Mouse (Mus musculus) neural tube, embryonic 15.5 days (tissue): ENCODE data around the gene Mcpt1. TPM values are rescaled to one million over a fixed set of nuclear protein-coding genes. Genes with fewer than 3 reads are reported as not detected.
"Not testable (repeated sequence)": the region's sequence is repeated elsewhere in the genome, so short reads cannot be mapped to it uniquely, and the experiment has no call there.

Source experiments
- ATAC-seq: fragments of 200-750 bp; cut with Nextera tagmentation; 2 replicates; pipeline ENCODE4 v1.8.0; 2017; ENCODE audit warnings: mild to moderate bottlenecking, moderate TSS enrichment, moderate library complexity; ENCODE audit not compliant: low FRiP score
- H3K27ac ChIP-seq: fragments of 300-500 bp; sonication (generic); replicated peaks from 2 replicates; pipeline ENCODE4 v1.5.1; 2015; ENCODE audit warnings: mild to moderate bottlenecking, inconsistent platforms
- H3K27me3 ChIP-seq: fragments of 300-500 bp; sonication (generic); replicated peaks from 2 replicates; pipeline ENCODE4 v1.6.1; 2015; ENCODE audit warnings: inconsistent platforms
- H3K36me3 ChIP-seq: fragments of 300-500 bp; sonication (generic); 2 replicates; pipeline ENCODE4 v1.6.1; 2015; ENCODE audit warnings: inconsistent platforms
- H3K4me1 ChIP-seq: fragments of 300-500 bp; sonication (generic); 2 replicates; pipeline ENCODE4 v1.6.1; 2015; ENCODE audit warnings: inconsistent platforms
- H3K4me2 ChIP-seq: fragments of 300-500 bp; sonication (generic); 2 replicates; pipeline ENCODE4 v1.6.1; 2015; ENCODE audit warnings: inconsistent platforms, mild to moderate bottlenecking, moderate library complexity
- H3K4me3 ChIP-seq: fragments of 300-500 bp; sonication (generic); replicated peaks from 2 replicates; pipeline ENCODE4 v1.5.1; 2015; ENCODE audit warnings: mild to moderate bottlenecking, inconsistent platforms
- H3K9ac ChIP-seq: fragments of 300-500 bp; sonication (generic); replicated peaks from 2 replicates; pipeline ENCODE4 v1.6.1; 2015; ENCODE audit warnings: mild to moderate bottlenecking, inconsistent platforms
- H3K9me3 ChIP-seq: fragments of 300-500 bp; sonication (generic); replicated peaks from 2 replicates; pipeline ENCODE4 v1.6.1; 2016; ENCODE audit warnings: inconsistent platforms
- WGBS: fragments of 180-500 bp; shearing (Covaris S2); methylation state at CpG from one replicate; pipeline ENCODE4 v1.1.7; 2015; ENCODE audit warnings: mixed read lengths; 5-methylcytosine and 5-hydroxymethylcytosine counted together
- polyA plus RNA-seq: library from polyadenylated mRNA; unstranded; fragments of >200 nt; fragmentation: Nextera tagmentation; extraction: Ambion mirVana; gene quantifications from 2 replicates; pipeline ENCODE4 v1.2.1, GENCODE M21; 2015

Mcpt1 gene
- polyA plus RNA-seq, result not detected in 2 replicates

- ATAC-seq, H3K9ac ChIP-seq, H3K27ac ChIP-seq, H3K9me3 ChIP-seq, H3K4me2 ChIP-seq, H3K27me3 ChIP-seq, H3K4me1 ChIP-seq, H3K4me3 ChIP-seq, H3K36me3 ChIP-seq: not testable (repeated sequence)
- WGBS, result 85% methylated on average over 3 of the region's 3 CpGs
Measured at GRCm38 (mm10) chr14:56017671-56018070, at the start of gene Mcpt1. Mcpt1 (plus strand) TSS chr14:56017971.

GRCm38 (mm10) chr14:55987464-55987863 is 30.3 kb upstream of the Mcpt1 start:
- ATAC-seq, H3K36me3 ChIP-seq, H3K9me3 ChIP-seq, H3K27me3 ChIP-seq, H3K4me1 ChIP-seq, H3K9ac ChIP-seq, H3K4me3 ChIP-seq, H3K27ac ChIP-seq, H3K4me2 ChIP-seq: not testable (repeated sequence)
- WGBS, result 87% methylated on average over 2 of the region's 3 CpGs

- WGBS, result 71% methylated on average over 3 of the region's 3 CpGs
Measured at GRCm38 (mm10) chr14:56013147-56013546, 4.6 kb upstream of the Mcpt1 start.

GRCm38 (mm10) chr14:56013924-56014323 is 3.8 kb upstream of the Mcpt1 start:
- 97% methylated on average over 2 of the region's 2 CpGs for WGBS
- Histone ChIP-seq H3K4me1 (no peaks in the 10 kb centered on the region), H3K27me3 (no peaks in the 10 kb centered on the region), H3K4me2 (no peak overlapping the region), H3K9me3 (no peaks in the 10 kb centered on the region), H3K36me3 (no peaks in the 10 kb centered on the region), H3K4me3 (no peak overlapping the region), H3K9ac (no peak overlapping the region), H3K27ac (no peak overlapping the region)
- no peak for ATAC-seq

More at GRCm38 (mm10) chr14:56013147-56013546, 4.6 kb upstream of the Mcpt1 start:
- Histone ChIP-seq H3K36me3 (no peaks in the 10 kb centered on the region), H3K27ac (no peak overlapping the region), H3K27me3 (no peaks in the 10 kb centered on the region), H3K4me3 (no peak overlapping the region), H3K4me1 (no peaks in the 10 kb centered on the region), H3K9me3 (no peaks in the 10 kb centered on the region), H3K9ac (no peak overlapping the region), H3K4me2 (no peak overlapping the region)
- no peak for ATAC-seq

- Histone ChIP-seq H3K4me2 (no peak overlapping the region), H3K9ac (no peak overlapping the region), H3K4me3 (no peak overlapping the region), H3K4me1 (no peaks in the 10 kb centered on the region), H3K36me3 (no peaks in the 10 kb centered on the region), H3K27ac (no peak overlapping the region), H3K9me3 (no peaks in the 10 kb centered on the region), H3K27me3 (no peaks in the 10 kb centered on the region)
- 77% methylated on average over 1 of the region's 1 CpGs for WGBS
- ATAC-seq, result no peak
Measured at GRCm38 (mm10) chr14:56019446-56019845, 1.7 kb downstream of the Mcpt1 start.

GRCm38 (mm10) chr14:56021305-56021704 is 3.5 kb downstream of the Mcpt1 start:
- not testable (repeated sequence) for H3K27me3 ChIP-seq, H3K36me3 ChIP-seq, ATAC-seq, H3K27ac ChIP-seq, H3K9me3 ChIP-seq, H3K4me2 ChIP-seq, H3K4me1 ChIP-seq, H3K4me3 ChIP-seq, H3K9ac ChIP-seq
- 87% methylated on average over 4 of the region's 4 CpGs for WGBS

GRCm38 (mm10) chr14:56030395-56030794 is 12.6 kb downstream of the Mcpt1 start, which contains the start of gene Mcpt9:
Mcpt9 (minus strand) TSS chr14:56030495.
- H3K27ac ChIP-seq, H3K9me3 ChIP-seq, H3K4me3 ChIP-seq, ATAC-seq, H3K4me1 ChIP-seq, H3K9ac ChIP-seq, H3K36me3 ChIP-seq, H3K4me2 ChIP-seq, H3K27me3 ChIP-seq: not testable (repeated sequence)
- WGBS, result 89% methylated on average over 3 of the region's 3 CpGs

- no peak for ATAC-seq
- WGBS, result 77% methylated on average over 2 of the region's 2 CpGs
- no peaks in the 10 kb centered on the region for H3K27me3 ChIP-seq
- H3K9me3 ChIP-seq, result no peaks in the 10 kb centered on the region
- H3K4me2 ChIP-seq, result no peak overlapping the region
- no peak overlapping the region for H3K27ac ChIP-seq
- H3K9ac ChIP-seq, result no peak overlapping the region
- H3K4me1 ChIP-seq, result no peaks in the 10 kb centered on the region
- no peak overlapping the region for H3K4me3 ChIP-seq
- H3K36me3 ChIP-seq, result no peaks in the 10 kb centered on the region
Measured at GRCm38 (mm10) chr14:56034433-56034832, 16.7 kb downstream of the Mcpt1 start.

- H3K9me3 ChIP-seq, H3K4me3 ChIP-seq, H3K36me3 ChIP-seq, H3K4me2 ChIP-seq, ATAC-seq, H3K27ac ChIP-seq, H3K9ac ChIP-seq, H3K27me3 ChIP-seq, H3K4me1 ChIP-seq: not testable (repeated sequence)
- 88% methylated on average over 1 of the region's 1 CpGs for WGBS
Measured at GRCm38 (mm10) chr14:56041792-56042191, 24.0 kb downstream of the Mcpt1 start, which contains the start of gene Mcpt2. Mcpt2 (plus strand) TSS chr14:56042041.

- no peak overlapping the region for H3K9ac ChIP-seq
- no peaks in the 10 kb centered on the region for H3K36me3 ChIP-seq
- no peak overlapping the region for H3K4me3 ChIP-seq
- H3K4me2 ChIP-seq, result no peak overlapping the region
- H3K4me1 ChIP-seq, result no peaks in the 10 kb centered on the region
- H3K27ac ChIP-seq, result no peak overlapping the region
- H3K9me3 ChIP-seq, result no peaks in the 10 kb centered on the region
- no peaks in the 10 kb centered on the region for H3K27me3 ChIP-seq
- no peak for ATAC-seq
- 91% methylated on average over 3 of the region's 3 CpGs for WGBS
Measured at GRCm38 (mm10) chr14:56055408-56055807, 37.6 kb downstream of the Mcpt1 start.

GRCm38 (mm10) chr14:56057722-56058121 is 40.0 kb downstream of the Mcpt1 start:
- WGBS, result 89% methylated on average over 4 of the region's 4 CpGs
- H3K4me3 ChIP-seq, result no peak overlapping the region
- no peaks in the 10 kb centered on the region for H3K27me3 ChIP-seq
- no peaks in the 10 kb centered on the region for H3K36me3 ChIP-seq
- ATAC-seq, result no peak
- H3K27ac ChIP-seq, result no peak overlapping the region
- no peak overlapping the region for H3K4me2 ChIP-seq
- H3K9ac ChIP-seq, result no peak overlapping the region
- H3K4me1 ChIP-seq, result no peaks in the 10 kb centered on the region
- H3K9me3 ChIP-seq, result no peaks in the 10 kb centered on the region

- not testable (repeated sequence) for H3K9me3 ChIP-seq, H3K9ac ChIP-seq, ATAC-seq, H3K4me2 ChIP-seq, H3K36me3 ChIP-seq, H3K4me1 ChIP-seq, H3K27me3 ChIP-seq, H3K27ac ChIP-seq, H3K4me3 ChIP-seq
- WGBS, result 85% methylated on average over 3 of the region's 3 CpGs
Measured at GRCm38 (mm10) chr14:56062213-56062612, 44.4 kb downstream of the Mcpt1 start, which contains the start of gene Mcpt4. Mcpt4 (minus strand) TSS chr14:56062313.
